Mouse (Mus musculus): ENCODE measurements around the gene Dcaf17. TPM values are rescaled to one million over a fixed set of nuclear protein-coding genes. Genes with fewer than 3 reads are reported as not detected.

The Dcaf17 gene
- polyA plus RNA-seq, 1 experiment from 2014 or later: 34.1 TPM

DNA sequence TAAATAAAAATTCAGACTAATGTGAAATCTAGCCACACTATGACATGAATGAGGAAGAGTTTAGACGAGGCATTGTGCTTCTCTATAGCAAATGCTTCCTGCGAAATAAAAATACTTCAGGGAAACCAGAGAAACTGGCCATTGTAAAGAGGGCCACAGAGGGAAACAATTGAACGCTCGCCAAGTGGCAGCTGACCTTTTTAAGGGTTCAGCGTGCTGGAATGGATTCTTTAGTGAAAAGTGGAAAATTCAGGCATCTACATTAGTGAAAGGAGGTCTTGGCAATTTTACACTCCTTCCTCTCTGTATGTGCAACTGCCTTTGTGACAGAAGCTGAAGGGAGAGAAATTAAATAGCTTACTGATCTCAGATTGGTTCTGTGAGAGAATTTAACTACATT, 66.3 kb downstream of the Dcaf17 start:
- 65% methylated on average over 5 of the region's 5 CpGs for WGBS

DNA sequence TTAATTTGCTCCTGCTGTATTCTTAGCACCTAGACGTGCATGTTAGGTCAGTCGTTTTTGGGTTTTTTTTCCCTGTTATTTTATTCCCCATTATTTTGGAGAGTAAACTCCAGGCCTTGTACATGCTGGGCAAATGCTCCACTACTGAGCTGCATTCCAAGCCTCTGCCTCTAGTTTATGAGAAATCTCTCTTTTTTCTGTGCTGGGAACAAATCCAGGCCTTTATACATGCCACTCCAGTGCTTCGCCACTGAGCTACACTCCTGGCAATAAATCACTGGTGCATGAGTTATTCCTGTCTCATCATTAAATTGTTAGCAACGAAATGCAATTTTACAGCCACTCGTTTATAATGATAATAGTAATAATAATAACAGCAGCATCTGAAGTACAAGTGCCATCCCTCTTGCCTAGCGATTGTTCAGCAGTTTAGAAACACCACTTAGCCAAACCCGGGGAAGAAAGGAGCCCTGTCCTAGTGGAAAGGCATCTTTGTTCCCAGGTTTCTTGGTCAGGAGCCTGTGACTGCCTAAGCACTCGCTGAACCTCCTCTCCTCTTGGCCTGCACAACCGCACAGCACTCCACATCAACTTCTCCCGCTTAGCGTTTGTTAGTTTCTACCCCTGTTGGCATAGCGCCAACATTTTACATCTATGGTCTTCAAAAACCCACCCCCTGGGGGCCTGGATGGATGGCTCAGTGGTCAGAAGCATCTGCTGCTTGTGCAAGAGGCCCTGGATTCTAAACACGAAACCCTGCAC, 67.3 kb downstream of the Dcaf17 start:
- no peak overlapping the region for H3K4me3 ChIP-seq (ENCODE audit: low read length)
- no peak overlapping the region for H3K4me2 ChIP-seq (replicated peaks; ENCODE audit: low read depth, low read length)
- H3K9me3 ChIP-seq (ENCODE audit: control insufficient read depth, low read length): no peaks in the 10 kb centered on the region
- H3K27me3 ChIP-seq (ENCODE audit: control insufficient read depth, insufficient read depth, low read length): peaks cover under 1% of the 10 kb centered on the region; the same call in 1 of the 2 replicates
- ATAC-seq (ENCODE audit: low FRiP score, low TSS enrichment): no peak
- H3K36me3 ChIP-seq (ENCODE audit: control insufficient read depth, insufficient read depth, low read length): no peaks in the 10 kb centered on the region
- 73% methylated on average over 13 of the region's 13 CpGs for WGBS
- H3K9ac ChIP-seq (ENCODE audit: low read depth, low read length): no peak overlapping the region
- peaks cover 3% of the 10 kb centered on the region; the same call in 1 of the 2 replicates for H3K4me1 ChIP-seq (ENCODE audit: control insufficient read depth, insufficient read depth, low read length)
- H3K27ac ChIP-seq (ENCODE audit: low read depth, low read length): no peak overlapping the region

More for the DNA sequence above, 66.3 kb downstream of the Dcaf17 start:
- no peaks in the 10 kb centered on the region for H3K36me3 ChIP-seq (ENCODE audit: control insufficient read depth, insufficient read depth, low read length)
- H3K4me3 ChIP-seq (ENCODE audit: low read length): no peak overlapping the region
- no peaks in the 10 kb centered on the region for H3K9me3 ChIP-seq (ENCODE audit: control insufficient read depth, low read length)
- peaks cover 4% of the 10 kb centered on the region; the same call in 1 of the 2 replicates for H3K27me3 ChIP-seq (ENCODE audit: control insufficient read depth, insufficient read depth, low read length)
- no peak for ATAC-seq (ENCODE audit: low FRiP score, low TSS enrichment)
- peaks cover 3% of the 10 kb centered on the region; the same call in 1 of the 2 replicates for H3K4me1 ChIP-seq (ENCODE audit: control insufficient read depth, insufficient read depth, low read length)
- H3K9ac ChIP-seq (ENCODE audit: low read depth, low read length): no peak overlapping the region
- H3K27ac ChIP-seq (ENCODE audit: low read depth, low read length): no peak overlapping the region
- H3K4me2 ChIP-seq (replicated peaks; ENCODE audit: low read depth, low read length): no peak overlapping the region

GRCm38 (mm10) chr2:71123591-71123990, 68.5 kb downstream of the Dcaf17 start:
- Histone ChIP-seq H3K4me3 (ENCODE audit: low read length) (no peak overlapping the region), H3K9ac (ENCODE audit: low read depth, low read length) (no peak overlapping the region), H3K36me3 (ENCODE audit: control insufficient read depth, insufficient read depth, low read length) (no peaks in the 10 kb centered on the region), H3K4me1 (ENCODE audit: control insufficient read depth, insufficient read depth, low read length) (no peaks in the 10 kb centered on the region), H3K4me2 (replicated peaks; ENCODE audit: low read depth, low read length) (no peak overlapping the region), H3K27ac (ENCODE audit: low read depth, low read length) (no peak overlapping the region), H3K27me3 (ENCODE audit: control insufficient read depth, insufficient read depth, low read length) (no peaks in the 10 kb centered on the region), H3K9me3 (ENCODE audit: control insufficient read depth, low read length) (no peaks in the 10 kb centered on the region)
- ATAC-seq (ENCODE audit: low FRiP score, low TSS enrichment): no peak
- WGBS: 67% methylated on average over 2 of the region's 2 CpGs

DNA sequence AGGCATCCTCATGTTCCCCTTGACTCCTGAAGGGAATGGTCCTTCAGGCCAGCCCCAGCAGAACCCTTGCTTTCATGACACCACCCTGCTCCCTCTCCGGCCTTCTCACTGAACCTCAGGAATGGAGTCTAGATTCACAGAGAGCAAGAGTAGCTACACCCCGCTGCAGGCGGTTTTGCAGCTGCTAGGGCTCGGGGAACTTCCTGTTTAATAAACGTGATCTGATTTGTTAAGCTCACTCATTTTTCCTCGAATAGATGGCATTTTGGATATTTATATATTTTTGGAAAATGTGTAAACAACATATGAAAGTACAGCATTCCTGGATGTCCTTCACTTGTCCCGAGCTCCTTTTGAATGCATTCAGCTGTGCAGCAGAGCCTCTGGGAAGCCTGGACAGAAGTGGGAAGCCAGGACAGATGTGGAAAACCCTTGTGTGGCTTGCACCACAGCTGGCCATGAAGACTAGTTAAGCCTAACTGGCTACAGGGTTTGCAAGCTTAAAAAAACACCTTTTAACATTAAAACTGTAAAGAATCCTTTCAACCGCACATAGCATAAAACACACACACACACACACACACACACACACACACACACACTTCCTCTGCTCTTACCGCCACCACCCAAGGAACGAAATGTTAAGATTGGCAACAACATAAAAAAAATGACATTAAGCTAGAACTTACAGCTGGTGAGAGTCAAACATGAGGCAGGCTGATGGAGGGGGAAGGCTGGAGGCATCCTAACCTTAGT, 72.8 kb downstream of the Dcaf17 start:
- H3K4me2 ChIP-seq (replicated peaks; ENCODE audit: low read depth, low read length): no peak overlapping the region
- no peak overlapping the region for H3K27ac ChIP-seq (ENCODE audit: low read depth, low read length)
- no peak overlapping the region for H3K4me3 ChIP-seq (ENCODE audit: low read length)
- H3K4me1 ChIP-seq (ENCODE audit: control insufficient read depth, insufficient read depth, low read length): no peaks in the 10 kb centered on the region
- no peak overlapping the region for H3K9ac ChIP-seq (ENCODE audit: low read depth, low read length)
- no peaks in the 10 kb centered on the region for H3K27me3 ChIP-seq (ENCODE audit: control insufficient read depth, insufficient read depth, low read length)
- H3K9me3 ChIP-seq (ENCODE audit: control insufficient read depth, low read length): no peaks in the 10 kb centered on the region
- WGBS: 67% methylated on average over 10 of the region's 10 CpGs
- no peaks in the 10 kb centered on the region for H3K36me3 ChIP-seq (ENCODE audit: control insufficient read depth, insufficient read depth, low read length)
- no peak for ATAC-seq (ENCODE audit: low FRiP score, low TSS enrichment)

- Histone ChIP-seq H3K4me3 (ENCODE audit: low read length) (no peak overlapping the region), H3K9me3 (ENCODE audit: control insufficient read depth, low read length) (no peaks in the 10 kb centered on the region), H3K4me1 (ENCODE audit: control insufficient read depth, insufficient read depth, low read length) (no peaks in the 10 kb centered on the region), H3K4me2 (replicated peaks; ENCODE audit: low read depth, low read length) (no peak overlapping the region), H3K36me3 (ENCODE audit: control insufficient read depth, insufficient read depth, low read length) (no peaks in the 10 kb centered on the region), H3K9ac (ENCODE audit: low read depth, low read length) (no peak overlapping the region), H3K27me3 (ENCODE audit: control insufficient read depth, insufficient read depth, low read length) (no peaks in the 10 kb centered on the region), H3K27ac (ENCODE audit: low read depth, low read length) (no peak overlapping the region)
- WGBS: 85% methylated on average over 2 of the region's 2 CpGs
- ATAC-seq (ENCODE audit: low FRiP score, low TSS enrichment): no peak
Measured at GRCm38 (mm10) chr2:71130366-71130765, 75.2 kb downstream of the Dcaf17 start.

- Histone ChIP-seq H3K4me2 (replicated peaks; ENCODE audit: low read depth, low read length) (no peak overlapping the region), H3K36me3 (ENCODE audit: control insufficient read depth, insufficient read depth, low read length) (no peaks in the 10 kb centered on the region), H3K4me3 (ENCODE audit: low read length) (no peak overlapping the region), H3K9ac (ENCODE audit: low read depth, low read length) (no peak overlapping the region), H3K27ac (ENCODE audit: low read depth, low read length) (no peak overlapping the region), H3K27me3 (ENCODE audit: control insufficient read depth, insufficient read depth, low read length) (no peaks in the 10 kb centered on the region), H3K4me1 (ENCODE audit: control insufficient read depth, insufficient read depth, low read length) (no peaks in the 10 kb centered on the region), H3K9me3 (ENCODE audit: control insufficient read depth, low read length) (no peaks in the 10 kb centered on the region)
- no peak for ATAC-seq (ENCODE audit: low FRiP score, low TSS enrichment)
- WGBS: 81% methylated on average over 3 of the region's 3 CpGs
Measured at GRCm38 (mm10) chr2:71131866-71132496, 76.9 kb downstream of the Dcaf17 start.

GRCm38 (mm10) chr2:71134041-71134505, 78.9 kb downstream of the Dcaf17 start:
- no peak overlapping the region for H3K4me3 ChIP-seq (ENCODE audit: low read length)
- H3K36me3 ChIP-seq (ENCODE audit: control insufficient read depth, insufficient read depth, low read length): no peaks in the 10 kb centered on the region
- H3K27me3 ChIP-seq (ENCODE audit: control insufficient read depth, insufficient read depth, low read length): no peaks in the 10 kb centered on the region
- H3K27ac ChIP-seq (ENCODE audit: low read depth, low read length): no peak overlapping the region
- 92% methylated on average over 9 of the region's 9 CpGs for WGBS
- 0 out of 2 replicates have a peak, but pooled peaks cover 2% of the 10 kb centered on the region for H3K9me3 ChIP-seq (ENCODE audit: control insufficient read depth, low read length)
- H3K9ac ChIP-seq (ENCODE audit: low read depth, low read length): no peak overlapping the region
- no peak for ATAC-seq (ENCODE audit: low FRiP score, low TSS enrichment)
- H3K4me1 ChIP-seq (ENCODE audit: control insufficient read depth, insufficient read depth, low read length): no peaks in the 10 kb centered on the region
- no peak overlapping the region for H3K4me2 ChIP-seq (replicated peaks; ENCODE audit: low read depth, low read length)

DNA sequence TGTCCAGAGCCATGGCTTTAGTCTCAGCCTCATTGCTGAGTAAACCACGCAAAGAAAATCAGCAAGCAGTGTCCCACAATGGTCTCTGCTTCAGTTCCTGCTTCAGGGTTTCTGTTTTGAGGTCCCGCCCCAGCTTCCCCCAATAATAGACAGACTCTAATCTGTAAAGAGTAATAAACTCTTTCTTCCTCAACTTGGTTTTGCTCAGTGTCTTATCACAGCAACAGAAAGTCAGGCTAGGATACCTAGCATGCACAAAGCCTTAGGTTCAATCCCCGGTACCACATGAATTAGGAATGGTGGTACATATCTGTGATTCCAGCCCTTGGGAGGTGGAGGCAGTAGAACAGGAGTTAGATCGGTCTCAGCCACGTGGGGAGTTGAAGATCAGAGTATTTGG, 79.7 kb downstream of the Dcaf17 start:
- H3K4me3 ChIP-seq (ENCODE audit: low read length): no peak overlapping the region
- no peaks in the 10 kb centered on the region for H3K4me1 ChIP-seq (ENCODE audit: control insufficient read depth, insufficient read depth, low read length)
- 73% methylated on average over 5 of the region's 5 CpGs for WGBS

More for the DNA sequence above, 79.7 kb downstream of the Dcaf17 start:
- no peak overlapping the region for H3K27ac ChIP-seq (ENCODE audit: low read depth, low read length)
- H3K36me3 ChIP-seq (ENCODE audit: control insufficient read depth, insufficient read depth, low read length): no peaks in the 10 kb centered on the region
- H3K9me3 ChIP-seq (ENCODE audit: control insufficient read depth, low read length): 0 out of 2 replicates have a peak, but pooled peaks cover 2% of the 10 kb centered on the region
- no peak overlapping the region for H3K4me2 ChIP-seq (replicated peaks; ENCODE audit: low read depth, low read length)
- H3K27me3 ChIP-seq (ENCODE audit: control insufficient read depth, insufficient read depth, low read length): no peaks in the 10 kb centered on the region
- no peak overlapping the region for H3K9ac ChIP-seq (ENCODE audit: low read depth, low read length)
- ATAC-seq (ENCODE audit: low FRiP score, low TSS enrichment): no peak
